Mouse (Mus musculus) brain, adult 10 weeks (tissue): ENCODE measurements around the gene Fastkd3. TPM values are rescaled to one million over a fixed set of nuclear protein-coding genes. Genes with fewer than 3 reads are reported as not detected.

Experiments
- polyA plus RNA-seq: library from polyadenylated mRNA; stranded (reverse); fragments of 350-450 nt; fragmentation: Illumina TruSeq; extraction: RNeasy Lipid Tissue Mini Kit (QIAGEN cat#74804); gene quantifications from one replicate; pipeline ENCODE4 v1.2.3, GENCODE M21; 2015; ENCODE audit warnings: low read depth, low replicate concordance

Gene Fastkd3
- polyA plus RNA-seq, result 16.8 TPM

GRCm38 (mm10) chr13:68581747-68582516, at the start of gene Fastkd3, which contains the start of gene Mtrr:
TSS of gene Fastkd3 (plus strand) at chr13:68582234.
TSS of gene Mtrr (minus strand) at chr13:68582149.

GRCm38 (mm10) chr13:68597199-68597598, 15.2 kb downstream of the Fastkd3 start, which contains the start of gene 1700001L19Rik:
TSS of gene 1700001L19Rik (plus strand) at chr13:68597421.

Other genes starting within 250 kb of the Fastkd3 start
- gene Mtrr, start 85 bp upstream of the Fastkd3 start, polyA plus RNA-seq, result 11.1 TPM
- 29.1 TPM for gene 1700001L19Rik, start 15.2 kb downstream of the Fastkd3 start, polyA plus RNA-seq